Mouse (Mus musculus): ENCODE data around the gene Gtpbp4. TPM values are rescaled to one million over a fixed set of nuclear protein-coding genes. Genes with fewer than 3 reads are reported as not detected.

The Gtpbp4 gene
- polyA plus RNA-seq (2015; fragmentation: Nextera tagmentation; extraction: Ambion mirVana) = 52.0 and 53.2 TPM in 2 replicates

DNA sequence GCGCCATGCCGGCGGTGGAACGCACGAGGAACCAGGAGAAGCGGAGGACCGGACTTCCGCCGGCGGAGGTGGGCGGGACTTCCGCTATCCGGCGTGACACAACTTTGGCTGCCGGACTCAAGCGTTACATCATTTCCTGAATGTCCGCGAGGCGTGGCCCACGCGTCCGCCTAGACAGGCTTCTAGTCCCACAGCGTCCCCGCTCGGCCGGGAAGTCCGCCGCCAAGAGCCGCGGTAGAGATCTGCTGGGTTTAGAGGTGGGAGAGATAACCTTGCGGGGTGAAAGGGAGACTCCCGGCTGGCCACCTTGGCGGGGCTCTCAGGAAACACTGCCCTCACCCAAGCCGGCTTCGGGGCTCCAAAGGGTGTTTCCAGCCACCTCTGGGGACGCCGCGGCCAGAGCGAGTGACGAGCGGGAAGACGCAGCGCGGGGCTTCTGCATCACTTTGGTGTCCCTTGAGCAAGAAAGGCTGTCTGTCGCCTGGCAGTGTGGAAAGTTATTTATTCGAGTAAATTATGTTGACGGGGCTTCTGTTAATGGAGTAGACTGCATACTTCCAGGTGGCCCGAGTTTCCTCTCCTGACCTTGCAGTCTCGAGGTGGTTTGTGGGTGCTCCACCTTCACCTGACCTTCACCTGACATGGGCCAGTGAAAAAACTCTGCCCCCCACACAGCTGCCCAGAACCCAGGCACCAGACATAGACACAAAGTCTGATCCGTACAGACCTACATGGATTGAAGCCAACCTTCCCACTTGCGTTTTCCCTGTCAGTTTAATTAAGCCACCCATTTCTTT lies at the start of gene Gtpbp4:
Gtpbp4 (minus strand) TSS at position 94 of the 797 bp plus-strand sequence.
- ATAC-seq (replicated peaks; ENCODE audit: extremely low read depth, insufficient read depth, low FRiP score) = peak; percentile 98

DNA sequence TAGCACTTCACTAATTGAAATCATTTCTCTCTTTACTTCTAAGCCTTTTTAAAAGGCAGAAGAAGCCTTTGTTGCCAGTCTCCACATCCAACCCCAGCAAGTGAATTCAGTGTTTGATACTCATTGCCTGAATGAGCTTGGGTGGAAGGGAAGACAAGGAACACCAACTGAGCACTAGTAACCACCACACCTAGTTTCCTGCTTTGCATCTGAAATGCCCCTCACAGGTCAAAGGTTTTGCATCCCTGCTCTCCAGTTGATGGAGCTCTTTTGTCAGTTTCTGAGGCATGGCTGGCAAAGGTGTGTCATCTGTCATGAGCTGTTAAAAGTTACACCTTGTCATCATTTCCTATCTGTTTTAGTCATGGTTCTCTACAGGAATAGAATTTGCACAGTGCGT lies 48.8 kb upstream of the Gtpbp4 start:
- Histone ChIP-seq H3K4me1 (ENCODE audit: control insufficient read depth, insufficient read depth, low read length) (no peaks in the 10 kb centered on the region), H3K27ac (ENCODE audit: low read length) (no peak overlapping the region), H3K4me2 (ENCODE audit: low read depth, low read length) (no peak overlapping the region), H3K9me3 (replicated peaks; ENCODE audit: control insufficient read depth, low read length) (no peaks in the 10 kb centered on the region), H3K4me3 (ENCODE audit: low read length) (no peak overlapping the region), H3K27me3 (ENCODE audit: control insufficient read depth, insufficient read depth, low read length) (no peaks in the 10 kb centered on the region), H3K9ac (ENCODE audit: low read length) (no peak overlapping the region), H3K36me3 (ENCODE audit: control insufficient read depth, insufficient read depth) (no peaks in the 10 kb centered on the region)
- no peak for ATAC-seq (replicated peaks; ENCODE audit: extremely low read depth, insufficient read depth, low FRiP score)
- WGBS = 96% methylated on average over 1 of the region's 1 CpGs

More for the DNA sequence above, at the start of gene Gtpbp4:
- Histone ChIP-seq H3K4me1 (ENCODE audit: control insufficient read depth, insufficient read depth, low read length) (peaks cover 12% of the 10 kb centered on the region), H3K27me3 (ENCODE audit: control insufficient read depth, insufficient read depth, low read length) (no peaks in the 10 kb centered on the region), H3K4me2 (ENCODE audit: low read depth, low read length) (peak within 1 kb of the TSS; percentile 91), H3K9ac (ENCODE audit: low read length) (peak within 1 kb of the TSS; percentile 99), H3K4me3 (ENCODE audit: low read length) (peak within 1 kb of the TSS; percentile 89), H3K9me3 (replicated peaks; ENCODE audit: control insufficient read depth, low read length) (no peaks in the 10 kb centered on the region), H3K36me3 (ENCODE audit: control insufficient read depth, insufficient read depth) (peaks cover 6% of the 10 kb centered on the region), H3K27ac (ENCODE audit: low read length) (peak within 1 kb of the TSS; percentile 96)
- under 1% methylated on average over 51 of the region's 51 CpGs for WGBS

DNA sequence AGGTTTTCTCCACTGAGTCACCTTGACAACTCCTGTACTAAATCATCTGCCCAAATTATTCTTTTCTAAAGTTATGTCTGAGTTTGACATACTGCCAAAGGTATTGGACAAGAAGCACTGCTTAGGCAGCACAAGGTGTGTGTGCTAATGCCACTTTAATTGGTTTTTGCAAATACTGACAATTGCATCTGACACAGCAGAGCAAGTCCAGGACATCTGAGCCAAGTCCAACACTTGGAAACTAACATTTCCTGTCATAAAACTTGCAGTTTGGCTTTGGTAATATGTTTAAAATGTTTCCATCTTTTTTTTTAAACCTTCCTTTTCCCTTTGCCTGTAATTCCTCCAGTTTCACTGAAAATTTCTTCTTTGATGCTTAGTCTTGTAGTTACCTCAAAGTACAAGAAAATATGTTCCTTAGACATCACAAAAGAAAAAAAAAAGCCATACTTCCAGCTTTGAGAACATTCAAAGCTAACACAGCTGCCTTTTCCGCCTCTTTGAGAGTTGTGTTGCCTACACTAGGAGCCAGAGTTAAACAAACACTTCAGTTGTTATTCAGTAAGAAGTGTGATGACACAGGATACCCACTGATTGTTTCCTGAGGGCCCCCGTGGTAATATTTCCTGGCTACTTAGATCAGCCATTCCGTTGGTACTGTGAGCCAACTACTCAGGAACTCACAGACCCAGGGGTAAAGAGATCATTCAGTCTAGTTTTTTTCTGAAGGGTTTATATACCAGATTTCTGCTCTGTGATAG lies 47.6 kb upstream of the Gtpbp4 start:
- Histone ChIP-seq H3K27me3 (ENCODE audit: control insufficient read depth, insufficient read depth, low read length) (no peaks in the 10 kb centered on the region), H3K9me3 (replicated peaks; ENCODE audit: control insufficient read depth, low read length) (no peaks in the 10 kb centered on the region), H3K36me3 (ENCODE audit: control insufficient read depth, insufficient read depth) (no peaks in the 10 kb centered on the region), H3K4me1 (ENCODE audit: control insufficient read depth, insufficient read depth, low read length) (no peaks in the 10 kb centered on the region), H3K27ac (ENCODE audit: low read length) (no peak overlapping the region), H3K4me2 (ENCODE audit: low read depth, low read length) (no peak overlapping the region), H3K4me3 (ENCODE audit: low read length) (no peak overlapping the region), H3K9ac (ENCODE audit: low read length) (no peak overlapping the region)
- no peak for ATAC-seq (replicated peaks; ENCODE audit: extremely low read depth, insufficient read depth, low FRiP score)
- 35% methylated on average over 3 of the region's 3 CpGs for WGBS

DNA sequence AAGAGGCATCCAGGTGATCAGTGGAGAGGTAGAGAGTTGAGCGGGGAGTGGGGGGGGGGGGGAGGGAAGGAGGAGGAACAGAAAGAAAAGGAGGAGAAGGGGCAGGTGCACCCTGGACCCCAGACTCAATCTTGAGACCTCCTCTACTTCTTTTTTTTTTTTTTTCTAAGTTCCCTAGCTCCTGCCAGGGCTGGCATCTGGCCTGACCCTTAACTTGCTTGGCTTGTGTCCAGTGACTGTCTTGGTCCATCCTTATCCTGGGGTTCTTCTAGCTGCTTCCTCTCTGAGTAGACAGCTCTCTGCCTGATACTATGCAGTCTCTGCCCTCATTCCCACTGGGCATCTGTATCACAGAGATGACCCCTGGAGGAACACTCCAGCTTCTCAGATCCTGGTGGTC lies 44.7 kb upstream of the Gtpbp4 start:
- H3K36me3 ChIP-seq (ENCODE audit: control insufficient read depth, insufficient read depth) = no peaks in the 10 kb centered on the region
- H3K27ac ChIP-seq (ENCODE audit: low read length) = no peak overlapping the region
- H3K27me3 ChIP-seq (ENCODE audit: control insufficient read depth, insufficient read depth, low read length) = no peaks in the 10 kb centered on the region
- no peak for ATAC-seq (replicated peaks; ENCODE audit: extremely low read depth, insufficient read depth, low FRiP score)
- H3K9me3 ChIP-seq (replicated peaks; ENCODE audit: control insufficient read depth, low read length) = no peaks in the 10 kb centered on the region; the same call in 1 of the 2 replicates
- no peak overlapping the region for H3K4me3 ChIP-seq (ENCODE audit: low read length)
- H3K4me1 ChIP-seq (ENCODE audit: control insufficient read depth, insufficient read depth, low read length) = no peaks in the 10 kb centered on the region
- 88% methylated on average over 1 of the region's 1 CpGs for WGBS
- H3K9ac ChIP-seq (ENCODE audit: low read length) = no peak overlapping the region
- no peak overlapping the region for H3K4me2 ChIP-seq (ENCODE audit: low read depth, low read length)

DNA sequence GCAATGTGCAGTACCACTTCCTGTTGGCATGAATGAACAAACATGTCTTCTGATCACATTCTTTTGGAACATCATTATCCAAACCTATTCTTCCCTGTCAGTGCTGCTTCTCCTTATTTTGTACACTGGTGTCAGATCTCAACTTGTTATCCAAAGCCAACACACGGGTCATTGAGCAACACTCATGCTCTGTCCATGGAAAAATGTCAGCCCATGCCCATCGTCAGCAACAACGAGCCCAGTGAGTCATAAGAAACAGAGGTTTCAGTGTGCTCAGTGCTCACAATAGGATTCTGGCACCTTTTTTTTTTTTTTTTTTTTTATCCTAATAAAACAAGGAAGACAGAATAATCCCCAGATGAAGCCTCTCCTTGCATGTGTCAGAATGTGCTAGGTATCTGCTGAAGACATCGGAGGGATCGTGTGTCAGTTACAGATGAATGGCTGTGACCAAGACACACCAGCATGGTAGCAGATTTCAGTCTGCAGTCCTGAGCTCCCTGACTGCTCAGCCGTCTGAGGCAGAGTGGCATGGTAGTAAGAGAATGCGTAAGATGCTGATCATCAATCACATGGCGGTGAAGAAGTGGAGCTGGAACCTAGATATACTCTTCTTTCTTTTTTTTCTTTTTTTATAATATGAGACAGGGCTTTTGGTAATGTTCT lies 36.2 kb upstream of the Gtpbp4 start:
- Histone ChIP-seq H3K27ac (ENCODE audit: low read length) (no peak overlapping the region), H3K4me3 (ENCODE audit: low read length) (no peak overlapping the region), H3K4me1 (ENCODE audit: control insufficient read depth, insufficient read depth, low read length) (no peaks in the 10 kb centered on the region), H3K9me3 (replicated peaks; ENCODE audit: control insufficient read depth, low read length) (no peaks in the 10 kb centered on the region; the same call in 1 of the 2 replicates), H3K27me3 (ENCODE audit: control insufficient read depth, insufficient read depth, low read length) (no peaks in the 10 kb centered on the region), H3K9ac (ENCODE audit: low read length) (no peak overlapping the region), H3K36me3 (ENCODE audit: control insufficient read depth, insufficient read depth) (no peaks in the 10 kb centered on the region), H3K4me2 (ENCODE audit: low read depth, low read length) (no peak overlapping the region)
- WGBS = 77% methylated on average over 8 of the region's 8 CpGs
- no peak for ATAC-seq (replicated peaks; ENCODE audit: extremely low read depth, insufficient read depth, low FRiP score)

DNA sequence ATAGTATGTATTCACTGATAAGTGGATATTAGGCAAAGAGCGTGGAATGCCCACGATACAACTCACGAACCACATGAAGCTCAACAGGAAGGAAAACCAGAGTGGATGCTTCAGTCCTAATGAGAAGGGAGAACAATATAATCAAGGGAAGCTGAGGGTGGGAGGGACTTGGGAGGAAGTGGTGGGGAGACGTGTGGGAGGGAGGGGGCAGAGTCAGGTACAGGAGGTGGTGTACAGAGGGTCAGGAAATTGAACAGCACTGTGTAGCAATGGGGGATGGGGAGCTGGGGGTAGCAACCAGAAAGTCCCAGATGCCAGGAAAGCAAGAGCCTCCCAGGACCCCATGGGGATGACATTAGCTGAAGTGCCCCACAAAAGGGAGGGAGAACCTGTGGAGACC lies 34.5 kb upstream of the Gtpbp4 start:
- H3K27ac ChIP-seq (ENCODE audit: low read length) = no peak overlapping the region
- no peaks in the 10 kb centered on the region for H3K27me3 ChIP-seq (ENCODE audit: control insufficient read depth, insufficient read depth, low read length)
- no peak overlapping the region for H3K9ac ChIP-seq (ENCODE audit: low read length)
- no peak overlapping the region for H3K4me2 ChIP-seq (ENCODE audit: low read depth, low read length)
- H3K4me1 ChIP-seq (ENCODE audit: control insufficient read depth, insufficient read depth, low read length) = no peaks in the 10 kb centered on the region
- no peaks in the 10 kb centered on the region for H3K36me3 ChIP-seq (ENCODE audit: control insufficient read depth, insufficient read depth)
- no peak for ATAC-seq (replicated peaks; ENCODE audit: extremely low read depth, insufficient read depth, low FRiP score)
- no peak overlapping the region for H3K4me3 ChIP-seq (ENCODE audit: low read length)
- no peaks in the 10 kb centered on the region for H3K9me3 ChIP-seq (replicated peaks; ENCODE audit: control insufficient read depth, low read length)
- WGBS = 73% methylated on average over 4 of the region's 4 CpGs

DNA sequence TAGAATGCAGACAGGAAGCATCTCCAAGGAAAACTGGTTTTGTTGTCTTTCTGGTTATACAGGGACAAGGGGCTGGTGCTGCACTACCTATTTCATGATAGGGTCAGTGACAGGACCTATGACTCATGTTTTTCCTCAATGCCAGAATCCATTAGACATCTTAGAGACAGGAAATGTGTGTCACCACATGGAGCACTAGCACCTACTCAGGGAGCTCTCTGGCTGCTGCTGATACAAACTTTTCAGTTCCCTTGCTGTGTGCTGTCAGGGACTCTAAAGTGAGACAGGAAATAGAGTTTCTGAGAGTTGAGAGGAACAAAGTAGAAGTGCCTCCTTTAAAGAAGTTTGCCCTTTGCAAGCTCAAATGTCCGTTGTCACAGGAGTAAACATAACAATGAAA lies 31.4 kb upstream of the Gtpbp4 start:
- Histone ChIP-seq H3K9me3 (replicated peaks; ENCODE audit: control insufficient read depth, low read length) (no peaks in the 10 kb centered on the region), H3K4me3 (ENCODE audit: low read length) (no peak overlapping the region), H3K9ac (ENCODE audit: low read length) (no peak overlapping the region), H3K36me3 (ENCODE audit: control insufficient read depth, insufficient read depth) (no peaks in the 10 kb centered on the region), H3K27me3 (ENCODE audit: control insufficient read depth, insufficient read depth, low read length) (no peaks in the 10 kb centered on the region), H3K4me2 (ENCODE audit: low read depth, low read length) (no peak overlapping the region), H3K27ac (ENCODE audit: low read length) (no peak overlapping the region), H3K4me1 (ENCODE audit: control insufficient read depth, insufficient read depth, low read length) (no peaks in the 10 kb centered on the region)
- 30% methylated on average over 1 of the region's 1 CpGs for WGBS
- ATAC-seq (replicated peaks; ENCODE audit: extremely low read depth, insufficient read depth, low FRiP score) = no peak

DNA sequence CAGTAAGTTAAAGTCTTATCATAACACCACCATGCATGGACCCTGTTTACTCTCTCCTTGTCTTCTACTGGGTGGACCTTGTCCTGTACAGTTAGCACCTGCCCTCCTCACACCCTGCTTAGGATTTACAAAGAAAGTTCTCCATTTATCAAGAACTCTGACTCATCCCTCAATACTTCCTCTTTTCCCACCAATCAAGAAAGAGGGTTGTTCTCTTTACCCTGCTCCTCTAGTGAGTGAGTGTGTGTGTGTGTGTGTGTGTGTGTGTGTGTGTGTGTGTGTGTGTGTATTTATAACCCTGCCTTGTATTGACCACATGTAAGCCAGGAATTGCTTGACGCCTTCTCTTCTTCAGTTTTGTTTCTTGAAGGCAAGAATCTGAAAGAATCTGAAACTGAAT lies 26.7 kb upstream of the Gtpbp4 start:
- Histone ChIP-seq H3K4me3 (ENCODE audit: low read length) (no peak overlapping the region), H3K4me2 (ENCODE audit: low read depth, low read length) (no peak overlapping the region), H3K9me3 (replicated peaks; ENCODE audit: control insufficient read depth, low read length) (no peaks in the 10 kb centered on the region), H3K4me1 (ENCODE audit: control insufficient read depth, insufficient read depth, low read length) (no peaks in the 10 kb centered on the region), H3K9ac (ENCODE audit: low read length) (no peak overlapping the region), H3K36me3 (ENCODE audit: control insufficient read depth, insufficient read depth) (no peaks in the 10 kb centered on the region), H3K27ac (ENCODE audit: low read length) (no peak overlapping the region), H3K27me3 (ENCODE audit: control insufficient read depth, insufficient read depth, low read length) (no peaks in the 10 kb centered on the region)
- no peak for ATAC-seq (replicated peaks; ENCODE audit: extremely low read depth, insufficient read depth, low FRiP score)
- 68% methylated on average over 1 of the region's 1 CpGs for WGBS

DNA sequence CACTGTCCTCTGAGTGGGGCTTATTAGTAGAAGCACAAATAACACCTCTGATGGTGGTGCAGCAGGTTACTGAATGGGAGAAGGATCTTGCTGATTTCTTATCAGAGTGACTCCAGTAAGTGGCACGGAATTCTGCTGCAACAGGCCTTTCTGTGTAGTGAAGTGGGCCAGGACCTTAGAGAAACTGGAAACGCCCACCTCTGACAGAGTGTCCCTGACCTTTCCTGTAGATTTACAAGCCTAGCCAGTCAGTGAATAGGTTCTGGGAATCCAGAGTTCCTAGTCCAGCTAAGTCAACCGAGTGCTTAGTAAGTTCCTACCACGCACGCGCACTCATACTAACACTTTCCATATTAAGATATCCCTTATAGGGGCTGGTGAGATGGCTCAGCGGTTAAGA lies 25.7 kb upstream of the Gtpbp4 start:
- no peaks in the 10 kb centered on the region for H3K4me1 ChIP-seq (ENCODE audit: control insufficient read depth, insufficient read depth, low read length)
- H3K4me3 ChIP-seq (ENCODE audit: low read length) = no peak overlapping the region
- no peaks in the 10 kb centered on the region for H3K36me3 ChIP-seq (ENCODE audit: control insufficient read depth, insufficient read depth)
- no peak overlapping the region for H3K4me2 ChIP-seq (ENCODE audit: low read depth, low read length)
- H3K27me3 ChIP-seq (ENCODE audit: control insufficient read depth, insufficient read depth, low read length) = no peaks in the 10 kb centered on the region
- H3K9ac ChIP-seq (ENCODE audit: low read length) = no peak overlapping the region
- H3K27ac ChIP-seq (ENCODE audit: low read length) = no peak overlapping the region
- H3K9me3 ChIP-seq (replicated peaks; ENCODE audit: control insufficient read depth, low read length) = no peaks in the 10 kb centered on the region
- 77% methylated on average over 7 of the region's 7 CpGs for whole genome bisulfite sequencing
- no peak for ATAC-seq (replicated peaks; ENCODE audit: extremely low read depth, insufficient read depth, low FRiP score)
